Mouse (Mus musculus): ENCODE results near the gene Slc22a20.

GRCm38 (mm10) chr19:5922963-5923362, 63.0 kb downstream of the Slc22a20 start:
- TF ChIP-seq CTCF (IDR thresholded peaks at IDR 0.05; ENCODE audit: low read depth, low read length) (no peak), POLR2A (IDR thresholded peaks at IDR 0.05; ENCODE audit: insufficient read depth, low read length) (no peak), EP300 (IDR thresholded peaks at IDR 0.05; ENCODE audit: insufficient read depth, low read depth, low read length) (no peak)

All from ES-Bruce4 (cell line).